Mouse (Mus musculus) CH12.LX (cell line): ENCODE measurements at regions not wholly inside any gene's neighbourhood (a gene's known extent, or its start where the extent isn't known, plus 50 kb on each side); places are given as distances from the start of the nearest gene placed in this dataset.

ENCODE experiments used
- DNase-seq: peaks from one replicate; pipeline ENCODE4 v3.0.0-alpha.2; 2013; ENCODE audit errors: extremely low read depth
- H3K27ac ChIP-seq: 2 replicates; pipeline ENCODE4 v1.5.1; 2012; ENCODE audit warnings: low read depth, mild to moderate bottlenecking, control low read depth, moderate library complexity; ENCODE audit not compliant: insufficient read depth
- H3K27me3 ChIP-seq: replicated peaks from 2 replicates; pipeline ENCODE3; 2012; ENCODE audit warnings: inconsistent platforms
- H3K36me3 ChIP-seq, 2 experiments: replicated peaks in 1 of 2; 2 replicates each; pipeline versions ENCODE3 to v1.6.1; 2012; ENCODE audit warnings: inconsistent platforms in 1 of 2, low read length in 1 of 2, mild to moderate bottlenecking in 1 of 2, mixed read lengths in 1 of 2, moderate library complexity in 1 of 2; ENCODE audit not compliant: control insufficient read depth in 1 of 2, insufficient read depth in 1 of 2
- H3K4me1 ChIP-seq, 2 experiments: 2 replicates each; pipeline ENCODE4 v1.6.1; 2012; ENCODE audit warnings: inconsistent platforms in 1 of 2, moderate library complexity in 1 of 2; ENCODE audit not compliant: insufficient read depth in 2 of 2, control insufficient read depth in 1 of 2
- H3K4me2 ChIP-seq: 2 replicates; pipeline ENCODE4 v1.6.1; 2012; ENCODE audit warnings: low read depth, mild to moderate bottlenecking, control low read depth; ENCODE audit not compliant: poor library complexity, insufficient read depth, severe bottlenecking
- H3K4me3 ChIP-seq, 3 experiments: fragments of 150-350 bp in 1 of 3; sonication (generic) in 1 of 3; replicated peaks in 1 of 3; 2 replicates each; pipeline versions ENCODE3 to v1.5.1; 2011 to 2012; ENCODE audit warnings: low read depth in 2 of 3, low read length in 2 of 3, mild to moderate bottlenecking in 2 of 3, moderate library complexity in 2 of 3, control low read depth in 1 of 3, improper control_type of control experiment in 1 of 3, inconsistent platforms in 1 of 3, mixed read lengths in 1 of 3; ENCODE audit not compliant: poor library complexity in 1 of 3
- H3K79me2 ChIP-seq: replicated peaks from 2 replicates; pipeline ENCODE4 v1.6.1; 2012; ENCODE audit warnings: mild to moderate bottlenecking, moderate library complexity; ENCODE audit not compliant: control insufficient read depth, poor library complexity, insufficient read depth, severe bottlenecking; ENCODE audit errors: extremely low read depth
- H3K9ac ChIP-seq: 2 replicates; pipeline ENCODE4 v1.6.1; 2012; ENCODE audit warnings: low read depth, mild to moderate bottlenecking, control low read depth, moderate library complexity; ENCODE audit not compliant: insufficient read depth
- H3K9me3 ChIP-seq: replicated peaks from 2 replicates; pipeline ENCODE3; 2012; ENCODE audit warnings: low read length, inconsistent platforms, mixed read lengths
- BHLHE40 ChIP-seq: IDR thresholded peaks from 2 replicates; pipeline ENCODE4 v1.6.1; 2011; ENCODE audit warnings: mild to moderate bottlenecking, low read depth, low read length, improper control_type of control experiment
- CHD1 ChIP-seq: IDR thresholded peaks from 2 replicates; pipeline ENCODE4 v1.6.1; 2012; ENCODE audit warnings: low read depth, low read length, improper control_type of control experiment, inconsistent platforms
- CHD2 ChIP-seq: IDR thresholded peaks from 2 replicates; pipeline ENCODE4 v1.6.1; 2011; ENCODE audit warnings: low read length, improper control_type of control experiment
- CTCF ChIP-seq, 2 experiments: IDR thresholded peaks in 1 of 2; conservative IDR thresholded peaks in 1 of 2; 2 replicates each; pipeline ENCODE4 v1.5.1; 2011 to 2012; ENCODE audit warnings: low read depth in 2 of 2, low read length in 2 of 2, improper control_type of control experiment in 1 of 2, inconsistent platforms in 1 of 2, mild to moderate bottlenecking in 1 of 2, moderate library complexity in 1 of 2
- E2F4 ChIP-seq: IDR thresholded peaks from 2 replicates; pipeline ENCODE4 v1.6.1; 2011; ENCODE audit warnings: low read depth, low read length, improper control_type of control experiment; ENCODE audit not compliant: insufficient replicate concordance
- ELF1 ChIP-seq: IDR thresholded peaks from 2 replicates; pipeline ENCODE4 v1.6.1; 2014; ENCODE audit warnings: low read depth, mild to moderate bottlenecking, inconsistent platforms, low read length, improper control_type of control experiment
- EP300 ChIP-seq: IDR thresholded peaks from 2 replicates; pipeline ENCODE4 v1.6.1; 2011; ENCODE audit warnings: low read length, improper control_type of control experiment
- ETS1 ChIP-seq: conservative IDR thresholded peaks from 2 replicates; pipeline ENCODE4 v1.6.1; 2012; ENCODE audit warnings: low read depth, mild to moderate bottlenecking, inconsistent platforms, low read length, improper control_type of control experiment, moderate library complexity
- GABPA ChIP-seq: IDR thresholded peaks from 2 replicates; pipeline ENCODE4 v1.6.1; 2012; ENCODE audit warnings: low read depth, low read length, improper control_type of control experiment, inconsistent platforms; ENCODE audit not compliant: insufficient replicate concordance
- HCFC1 ChIP-seq: IDR thresholded peaks from 2 replicates; pipeline ENCODE4 v1.6.1; 2012; ENCODE audit warnings: low read depth, mild to moderate bottlenecking, inconsistent platforms, low read length, improper control_type of control experiment
- IRF4 ChIP-seq: IDR thresholded peaks from 2 replicates; pipeline ENCODE4 v1.6.1; 2014; ENCODE audit warnings: low read depth, mild to moderate bottlenecking, inconsistent platforms, low read length, improper control_type of control experiment
- JUN ChIP-seq: IDR thresholded peaks from 2 replicates; pipeline ENCODE4 v1.6.1; 2011; ENCODE audit warnings: low read depth, mild to moderate bottlenecking, low read length, improper control_type of control experiment, moderate library complexity; ENCODE audit not compliant: insufficient read depth
- JUND ChIP-seq: conservative IDR thresholded peaks from 2 replicates; pipeline ENCODE4 v1.6.1; 2011; ENCODE audit warnings: low read depth, low read length, improper control_type of control experiment
- KAT2A ChIP-seq: IDR thresholded peaks from 2 replicates; pipeline ENCODE4 v1.6.1; 2012; ENCODE audit warnings: low read length, improper control_type of control experiment, inconsistent platforms; ENCODE audit not compliant: insufficient replicate concordance
- MAFK ChIP-seq: IDR thresholded peaks from 2 replicates; pipeline ENCODE4 v1.6.1; 2011; ENCODE audit warnings: low read length, improper control_type of control experiment; ENCODE audit not compliant: insufficient replicate concordance
- MAX ChIP-seq: IDR thresholded peaks from 2 replicates; pipeline ENCODE4 v1.6.1; 2011; ENCODE audit warnings: low read length, improper control_type of control experiment
- MAZ ChIP-seq: IDR thresholded peaks from 2 replicates; pipeline ENCODE4 v1.6.1; 2012; ENCODE audit warnings: low read depth, mild to moderate bottlenecking, inconsistent platforms, low read length, improper control_type of control experiment, moderate library complexity
- MEF2A ChIP-seq: IDR thresholded peaks from 2 replicates; pipeline ENCODE4 v1.6.1; 2014; ENCODE audit warnings: low read depth, mild to moderate bottlenecking, inconsistent platforms, low read length, improper control_type of control experiment, borderline replicate concordance
- MXI1 ChIP-seq: IDR thresholded peaks from 2 replicates; pipeline ENCODE4 v1.6.1; 2011; ENCODE audit warnings: mild to moderate bottlenecking, low read depth, low read length, improper control_type of control experiment
- MYC ChIP-seq: IDR thresholded peaks from 2 replicates; pipeline ENCODE4 v1.6.1; 2011; ENCODE audit warnings: low read depth, mild to moderate bottlenecking, improper control_type of control experiment, low read length
- NELFE ChIP-seq: IDR thresholded peaks from 2 replicates; pipeline ENCODE4 v1.6.1; 2011; ENCODE audit warnings: low read depth, low read length, improper control_type of control experiment
- NRF1 ChIP-seq: IDR thresholded peaks from 2 replicates; pipeline ENCODE4 v1.6.1; 2014; ENCODE audit warnings: low read depth, mild to moderate bottlenecking, inconsistent platforms, low read length, improper control_type of control experiment, moderate library complexity
- PAX5 ChIP-seq: IDR thresholded peaks from 2 replicates; pipeline ENCODE4 v1.6.1; 2012; ENCODE audit warnings: low read length, inconsistent platforms, mixed read lengths
- POLR2A ChIP-seq: IDR thresholded peaks from 2 replicates; pipeline ENCODE4 v1.6.1; 2011; ENCODE audit warnings: low read depth, mild to moderate bottlenecking, improper control_type of control experiment, low read length
- POLR2AphosphoS2 ChIP-seq: IDR thresholded peaks from 2 replicates; pipeline ENCODE4 v1.6.1; 2011; ENCODE audit warnings: low read depth, low read length, improper control_type of control experiment
- RAD21 ChIP-seq: IDR thresholded peaks from 2 replicates; pipeline ENCODE4 v1.6.1; 2011; ENCODE audit warnings: low read depth, mild to moderate bottlenecking, low read length, improper control_type of control experiment, moderate library complexity
- RCOR1 ChIP-seq: conservative IDR thresholded peaks from 2 replicates; pipeline ENCODE4 v1.6.1; 2012; ENCODE audit warnings: low read depth, mild to moderate bottlenecking, inconsistent platforms, low read length, improper control_type of control experiment
- SIN3A ChIP-seq: IDR thresholded peaks from 2 replicates; pipeline ENCODE4 v1.6.1; 2012; ENCODE audit warnings: low read length, improper control_type of control experiment, inconsistent platforms
- SMC3 ChIP-seq: IDR thresholded peaks from 2 replicates; pipeline ENCODE4 v1.6.1; 2011; ENCODE audit warnings: low read depth, low read length, improper control_type of control experiment
- TBP ChIP-seq: conservative IDR thresholded peaks from 2 replicates; pipeline ENCODE4 v1.6.1; 2011; ENCODE audit warnings: low read depth, low read length, improper control_type of control experiment
- TCF12 ChIP-seq: IDR thresholded peaks from 2 replicates; pipeline ENCODE4 v1.6.1; 2014; ENCODE audit warnings: low read depth, mild to moderate bottlenecking, inconsistent platforms, low read length, improper control_type of control experiment
- UBTF ChIP-seq: IDR thresholded peaks from 2 replicates; pipeline ENCODE4 v1.6.1; 2012; ENCODE audit warnings: low read depth, mild to moderate bottlenecking, inconsistent platforms, low read length, improper control_type of control experiment, moderate library complexity
- USF1 ChIP-seq: IDR thresholded peaks from 2 replicates; pipeline ENCODE4 v1.6.1; 2014; ENCODE audit warnings: low read depth, mild to moderate bottlenecking, inconsistent platforms, low read length, improper control_type of control experiment
- USF2 ChIP-seq: conservative IDR thresholded peaks from 2 replicates; pipeline ENCODE4 v1.6.1; 2011; ENCODE audit warnings: low read depth, low read length, improper control_type of control experiment
- ZC3H11A ChIP-seq: IDR thresholded peaks from 2 replicates; pipeline ENCODE4 v1.6.1; 2012; ENCODE audit warnings: low read depth, mild to moderate bottlenecking, inconsistent platforms, low read length, improper control_type of control experiment
- ZKSCAN1 ChIP-seq: IDR thresholded peaks from 2 replicates; pipeline ENCODE4 v1.6.1; 2012; ENCODE audit warnings: low read depth, inconsistent platforms, low read length, improper control_type of control experiment, borderline replicate concordance
- ZMIZ1 ChIP-seq: IDR thresholded peaks from 2 replicates; pipeline ENCODE4 v1.6.1; 2012; ENCODE audit warnings: low read depth, mild to moderate bottlenecking, inconsistent platforms, low read length, improper control_type of control experiment
- ZNF384 ChIP-seq: IDR thresholded peaks from 2 replicates; pipeline ENCODE4 v1.6.1; 2012; ENCODE audit warnings: low read depth, low read length, improper control_type of control experiment, inconsistent platforms
- dilution Hi-C: fragments of 300-500 bp; cut with MboI; formaldehyde crosslinking; loops from 2 replicates; pipeline ENCODE4 v1.14.3; 2020; ENCODE audit warnings: low sequenced_read_pairs; ENCODE audit not compliant: extremely low pct_unique_long_range_greater_than_20kb, extremely low pct_ligation_motif_present
- in situ Hi-C: fragments of 300-500 bp; cut with MboI; formaldehyde crosslinking; loops from 3 replicates; pipeline ENCODE4 v1.14.3; 2019; ENCODE audit warnings: low sequenced_read_pairs, low pct_ligation_motif_present, low pct_unique_long_range_greater_than_20kb, mixed read lengths

DNA sequence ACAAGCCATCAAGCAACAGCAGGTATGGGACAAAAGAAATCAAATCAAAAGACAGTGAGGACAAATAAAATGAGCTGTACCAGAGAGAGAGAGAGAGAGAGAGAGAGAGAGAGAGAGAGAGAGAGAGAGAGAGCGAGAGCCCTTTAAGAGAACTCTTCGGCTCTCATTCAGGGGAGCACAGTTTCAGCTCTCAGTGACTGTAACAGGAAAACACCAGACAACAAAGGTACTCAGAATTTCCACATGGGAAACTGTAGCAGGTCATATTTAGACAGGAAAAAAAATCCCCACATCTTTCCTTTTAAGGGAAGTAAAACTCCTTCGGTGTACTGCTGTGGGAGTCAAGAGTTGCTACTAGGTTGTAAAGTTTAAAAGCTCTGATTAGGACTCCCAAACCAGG, 57.9 kb upstream of the Satb2 start:
- H3K27me3 ChIP-seq: no peaks in the 10 kb centered on the region
- no peaks in the 10 kb centered on the region for H3K36me3 ChIP-seq
- 0 out of 2 replicates have a peak overlapping the region, but pooled peaks have one; percentile 13 for H3K4me2 ChIP-seq
- peaks cover 8 to 28% of the 10 kb centered on the region in 2 experiments for H3K4me1 ChIP-seq
- H3K9ac ChIP-seq: no peak overlapping the region
- TF ChIP-seq CTCF (conservative IDR thresholded peaks at IDR 0.05 in 1 of 2, IDR thresholded peaks at IDR 0.05 in 1 of 2; ENCODE audit: low read depth in 2 of 2, low read length in 2 of 2): no peak
- TF ChIP-seq NRF1: no peak
- no peak for TF ChIP-seq SMC3
- no peak for TF ChIP-seq TBP
- no peak for TF ChIP-seq TCF12
- TF ChIP-seq KAT2A: no peak
- TF ChIP-seq MAX: no peak
- 0 out of 2 replicates have a peak, but pooled peaks have one; percentile 38 for TF ChIP-seq ZNF384
- no peak for TF ChIP-seq ELF1
- TF ChIP-seq MAZ: no peak
- no peak for TF ChIP-seq PAX5
- no peak for TF ChIP-seq NELFE
- peak; percentile 64; the same call in 1 of the 2 replicates for TF ChIP-seq JUN
- TF ChIP-seq MEF2A: peak; percentile 59; the same call in 1 of the 2 replicates
- no peak for TF ChIP-seq GABPA
- no peak for TF ChIP-seq POLR2A
- no peak for TF ChIP-seq SIN3A
- TF ChIP-seq UBTF: no peak
- TF ChIP-seq ZC3H11A: no peak
- no peak for TF ChIP-seq CHD1
- TF ChIP-seq IRF4: peak; percentile 45; the same call in 1 of the 2 replicates
- no peak for TF ChIP-seq USF2
- TF ChIP-seq MAFK: 0 out of 2 replicates have a peak, but pooled peaks have one; percentile 32
- TF ChIP-seq ETS1: peak; percentile 56; the same call in 1 of the 2 replicates
- no peak for TF ChIP-seq ZMIZ1
- no peak for TF ChIP-seq CHD2
- no peak for TF ChIP-seq BHLHE40
- TF ChIP-seq ZKSCAN1: no peak
- no peak for TF ChIP-seq E2F4
- TF ChIP-seq RCOR1: peak; percentile 33; the same call in 1 of the 2 replicates
- TF ChIP-seq EP300: peak; percentile 88
- TF ChIP-seq POLR2AphosphoS2: no peak
- peak; percentile 77; the same call in 1 of the 2 replicates for TF ChIP-seq JUND
- TF ChIP-seq RAD21: no peak
- TF ChIP-seq USF1: no peak
- 0 out of 2 replicates have a peak, but pooled peaks have one; percentile 32 for TF ChIP-seq MYC
- TF ChIP-seq MXI1: no peak
- TF ChIP-seq HCFC1: no peak
- no peak overlapping the region for H3K27ac ChIP-seq
- no peaks in the 10 kb centered on the region for H3K9me3 ChIP-seq
- dilution Hi-C loops: no loop called here
- no peaks in the 10 kb centered on the region for H3K79me2 ChIP-seq
- peak; percentile 27 for DNase-seq
- in situ Hi-C loops: no loop called here
- H3K4me3 ChIP-seq: no peak overlapping the region
